Comparison of ENCODE assay signal across 22 mouse cellular contexts in genomic region chr1:184995335-184995734, GRCm38 (mm10).
"Had no signal": no experiment of that assay in that cellular context is flagged by ENCODE, and none has a peak within 500 bp of the region (broad histone marks: within the 10 kb centered on the region; RNA-seq: fewer than 3 reads in every experiment).

No protein-coding gene starts in this region.

- H3K4me3 ChIP-seq: limb, embryonic 12.5 days; limb, embryonic 15.5 days; liver, embryonic 15.5 days; lung, embryonic 15.5 days; megakaryocyte, embryonic 14.5 days; midbrain, embryonic 10.5 days; neural tube, embryonic 12.5 days; neural tube, embryonic 15.5 days had no signal

- H3K36me3 ChIP-seq: limb, embryonic 12.5 days; limb, embryonic 15.5 days; liver, embryonic 15.5 days; lung, embryonic 15.5 days; midbrain, embryonic 10.5 days; neural tube, embryonic 12.5 days; neural tube, embryonic 15.5 days had no signal

- DNase-seq: kidney, adult 9 months; kidney, postnatal 14 days; kidney, postnatal 4 days; left cerebral cortex, postnatal 4 days; lung, postnatal 10 days; lung, postnatal 36 days; midbrain, embryonic 14.5 days; right cerebral cortex, adult 18-20 months; right cerebral cortex, postnatal 14 days; right cerebral cortex, postnatal 4 days; thymus, adult 2 months; thymus, postnatal 14 days; thymus, postnatal 4 days had no signal

- H3K9ac ChIP-seq: limb, embryonic 12.5 days; limb, embryonic 15.5 days; liver, embryonic 15.5 days; lung, embryonic 15.5 days; neural tube, embryonic 12.5 days; neural tube, embryonic 15.5 days had no signal

- H3K27ac ChIP-seq: limb, embryonic 12.5 days; limb, embryonic 15.5 days; liver, embryonic 15.5 days; lung, embryonic 15.5 days; midbrain, embryonic 10.5 days; neural tube, embryonic 12.5 days; neural tube, embryonic 15.5 days; stomach, postnatal 0 days had no signal

- H3K4me2 ChIP-seq: limb, embryonic 12.5 days; limb, embryonic 15.5 days; liver, embryonic 15.5 days; lung, embryonic 15.5 days; neural tube, embryonic 12.5 days; neural tube, embryonic 15.5 days had no signal

- H3K9me3 ChIP-seq: limb, embryonic 12.5 days; limb, embryonic 15.5 days; liver, embryonic 15.5 days; lung, embryonic 15.5 days; megakaryocyte, embryonic 14.5 days; midbrain, embryonic 10.5 days; neural tube, embryonic 12.5 days; neural tube, embryonic 15.5 days had no signal

- H3K27me3 ChIP-seq: limb, embryonic 12.5 days; limb, embryonic 15.5 days; neural tube, embryonic 12.5 days; neural tube, embryonic 15.5 days had no signal

- H3K4me1 ChIP-seq: liver, embryonic 15.5 days had no signal
